Mouse (Mus musculus) granulocyte monocyte progenitor cell, adult 5-6 weeks (primary cell): Measurements from ENCODE around the gene Zbtb44. TPM values are rescaled to one million over a fixed set of nuclear protein-coding genes. Genes with fewer than 3 reads are reported as not detected.

ENCODE experiments used
- ATAC-seq: replicated peaks from 2 replicates; pipeline ENCODE4 v1.8.0; 2016; ENCODE audit warnings: mild to moderate bottlenecking, moderate TSS enrichment, inconsistent platforms; ENCODE audit not compliant: poor library complexity, severe bottlenecking
- total RNA-seq, 2 experiments: library from RNA; stranded (forward) in 1 of 2; stranded (reverse) in 1 of 2; fragments of 200-712, 200-1000 nt in 1 of 2; fragments of >200 nt in 1 of 2; fragmentation: Nextera tagmentation in 1 of 2; gene quantifications; 2 replicates each; pipeline ENCODE4 v1.2.3; 2014 to 2017

Gene Zbtb44
- total RNA-seq (2014; fragmentation: Nextera tagmentation) (35.6 and 40.1 TPM in 2 replicates), total RNA-seq (2017) (29.5 and 32.4 TPM in 2 replicates)

- ATAC-seq = peak; percentile 69
Observed at GRCm38 (mm10) chr9:31030532-31031413, at the start of gene Zbtb44. Gene Zbtb44, plus strand, starts transcription at chr9:31030644.

- no peak; the same call in 1 of the 2 replicates for ATAC-seq
Observed at GRCm38 (mm10) chr9:30985782-30986181, 44.7 kb upstream of the Zbtb44 start.

- ATAC-seq = no peak
Observed at GRCm38 (mm10) chr9:30993106-30993505, 37.3 kb upstream of the Zbtb44 start.

- ATAC-seq = no peak
Observed at GRCm38 (mm10) chr9:30996590-30997562, 33.6 kb upstream of the Zbtb44 start.

- ATAC-seq = no peak
Observed at GRCm38 (mm10) chr9:31000641-31001040, 29.8 kb upstream of the Zbtb44 start.

GRCm38 (mm10) chr9:31002528-31002927, 27.9 kb upstream of the Zbtb44 start:
- no peak for ATAC-seq

- ATAC-seq = peak; percentile 76
Observed at GRCm38 (mm10) chr9:31009334-31009733, 21.1 kb upstream of the Zbtb44 start.

- ATAC-seq = no peak
Observed at GRCm38 (mm10) chr9:31010040-31010439, 20.4 kb upstream of the Zbtb44 start.

GRCm38 (mm10) chr9:31010749-31011148, 19.7 kb upstream of the Zbtb44 start:
- no peak for ATAC-seq

- no peak for ATAC-seq
Observed at GRCm38 (mm10) chr9:31011533-31011932, 18.9 kb upstream of the Zbtb44 start.

GRCm38 (mm10) chr9:31012674-31013073, 17.8 kb upstream of the Zbtb44 start:
- no peak for ATAC-seq

- ATAC-seq = no peak
Observed at GRCm38 (mm10) chr9:31013415-31013814, 17.0 kb upstream of the Zbtb44 start.

- no peak for ATAC-seq
Observed at GRCm38 (mm10) chr9:31017616-31018015, 12.8 kb upstream of the Zbtb44 start.

GRCm38 (mm10) chr9:31018158-31018557, 12.3 kb upstream of the Zbtb44 start:
- ATAC-seq = peak; percentile 88

- ATAC-seq = no peak
Observed at GRCm38 (mm10) chr9:31018705-31019104, 11.7 kb upstream of the Zbtb44 start.

GRCm38 (mm10) chr9:31028251-31028650, 2.2 kb upstream of the Zbtb44 start:
- no peak for ATAC-seq

- peak; percentile 88 for ATAC-seq
Observed at GRCm38 (mm10) chr9:31029751-31030511, 513 bp upstream of the Zbtb44 start.

GRCm38 (mm10) chr9:31031414-31031843, 985 bp downstream of the Zbtb44 start:
- no peak for ATAC-seq

GRCm38 (mm10) chr9:31032546-31032945, 2.1 kb downstream of the Zbtb44 start:
- no peak for ATAC-seq

GRCm38 (mm10) chr9:31050208-31050607, 19.8 kb downstream of the Zbtb44 start:
- peak; percentile 98 for ATAC-seq
